Mouse (Mus musculus) MEL (cell line): ENCODE results near the gene Rbpjl.

ENCODE experiments used
- CHD2 ChIP-seq: IDR thresholded peaks from 2 replicates; pipeline ENCODE4 v1.6.1; 2011; ENCODE audit warnings: low read length, improper control_type of control experiment
- CTCF ChIP-seq, 3 experiments: IDR thresholded peaks in 2 of 3; conservative IDR thresholded peaks in 1 of 3; 2 replicates each; pipeline ENCODE4 v1.5.1; 2011 to 2012; ENCODE audit warnings: low read length in 3 of 3, low read depth in 2 of 3, mild to moderate bottlenecking in 2 of 3, improper control_type of control experiment in 1 of 3, inconsistent platforms in 1 of 3, mixed read lengths in 1 of 3, moderate library complexity in 1 of 3; ENCODE audit not compliant: control insufficient read depth in 1 of 3, insufficient read depth in 1 of 3, poor library complexity in 1 of 3, severe bottlenecking in 1 of 3
- GATA1 ChIP-seq: IDR thresholded peaks from 2 replicates; pipeline ENCODE4 v1.6.1; 2011; ENCODE audit warnings: low read depth, low read length, improper control_type of control experiment
- SMC3 ChIP-seq: IDR thresholded peaks from 2 replicates; pipeline ENCODE4 v1.6.1; 2011; ENCODE audit warnings: low read depth, low read length, improper control_type of control experiment

DNA sequence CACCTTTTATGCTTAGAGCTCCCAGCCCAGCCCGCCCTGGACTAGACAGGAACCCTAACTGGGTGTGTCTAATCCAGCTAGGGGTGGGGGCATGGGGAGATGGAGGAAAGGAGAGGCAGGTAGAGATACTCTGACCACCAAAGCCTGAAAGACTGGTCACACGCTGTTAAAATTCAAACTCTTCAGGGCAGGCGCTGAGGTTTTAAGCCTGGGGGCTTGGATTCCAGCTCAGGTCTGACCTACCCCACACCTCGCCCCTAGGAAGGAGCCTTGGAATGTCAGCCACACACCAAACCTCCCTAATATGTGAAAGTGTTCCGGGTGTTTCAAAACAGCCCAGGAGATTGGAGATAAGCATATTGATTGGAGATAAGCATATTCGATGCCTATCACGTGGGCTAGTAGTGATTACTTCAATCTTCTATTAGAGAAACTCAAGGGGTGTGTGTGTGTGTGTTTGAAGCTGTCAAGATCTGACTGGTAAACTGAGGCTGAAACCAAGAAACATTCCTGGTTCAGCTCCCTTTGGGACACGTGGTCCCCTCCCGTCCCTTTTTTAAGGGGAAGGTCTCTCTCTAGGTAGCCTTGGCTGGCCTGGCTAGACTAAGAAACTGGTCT lies 30.4 kb downstream of the Rbpjl start:
- no peak for TF ChIP-seq CTCF (IDR thresholded peaks at IDR 0.05 in 2 of 3, conservative IDR thresholded peaks at IDR 0.05 in 1 of 3; ENCODE audit: control insufficient read depth in 1 of 3, insufficient read depth in 1 of 3, low read depth in 2 of 3, low read length in 3 of 3, poor library complexity in 1 of 3, severe bottlenecking in 1 of 3)
- no peak for TF ChIP-seq SMC3
- TF ChIP-seq CHD2: no peak
- TF ChIP-seq GATA1: no peak
